Mouse (Mus musculus): ENCODE results near the gene Rnf8.
A peak's percentile ranks its signal among the peaks of the same experiment; 100 is the strongest.

The Rnf8 gene

DNA sequence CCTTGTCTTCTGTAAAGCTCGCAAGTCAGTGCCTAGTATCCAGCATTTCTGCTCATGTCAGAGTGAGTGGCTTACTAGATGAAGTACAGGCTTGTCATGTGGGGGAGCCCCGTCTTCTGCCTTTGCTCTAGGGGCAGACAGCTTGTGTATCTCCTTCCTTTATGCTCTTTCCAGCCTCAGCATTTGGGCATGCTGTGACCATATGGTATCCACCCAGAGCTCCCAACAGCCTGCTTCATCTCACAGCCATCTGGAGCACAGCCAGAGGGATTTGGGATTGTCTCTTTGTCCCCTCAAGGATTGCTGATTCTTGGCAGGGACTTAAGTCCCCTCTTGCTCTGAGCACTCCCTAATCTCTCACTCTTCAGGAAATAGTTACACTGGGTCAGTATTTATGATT lies 65.6 kb downstream of the Rnf8 start:
- DNase-seq (ENCODE audit: low spot score in 2 of 2): peak; percentile 36 to 84

GRCm38 (mm10) chr17:29680921-29681320 lies 66.3 kb downstream of the Rnf8 start:
- DNase-seq (ENCODE audit: low spot score in 2 of 2): no peak

DNA sequence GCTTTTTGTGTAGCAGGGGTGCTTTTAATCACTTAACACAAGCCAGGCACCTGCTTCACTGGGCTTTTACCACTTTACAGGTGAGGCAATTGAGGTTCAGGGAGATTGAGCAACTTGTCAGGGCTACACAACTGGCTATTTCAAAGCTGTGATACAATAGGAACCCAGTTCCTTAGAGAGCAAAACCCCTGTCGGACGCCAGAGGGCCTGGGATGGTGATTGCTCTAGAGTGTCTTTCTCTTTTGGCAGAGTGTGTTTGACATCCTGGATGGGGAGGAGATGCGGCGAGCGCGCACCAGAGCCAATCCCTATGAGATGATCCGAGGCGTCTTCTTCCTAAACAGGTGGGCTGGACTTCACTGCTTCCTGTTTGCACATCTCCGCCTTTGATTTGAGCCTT lies 67.1 kb downstream of the Rnf8 start:
- no peak for DNase-seq (ENCODE audit: low spot score in 2 of 2)

- no peak for DNase-seq (ENCODE audit: low spot score in 2 of 2)
These were observed 67.7 kb downstream of the Rnf8 start for GRCm38 (mm10) chr17:29682261-29682660.

- DNase-seq (ENCODE audit: low spot score in 2 of 2): no peak
These were observed 68.5 kb downstream of the Rnf8 start for GRCm38 (mm10) chr17:29683127-29683526.

GRCm38 (mm10) chr17:29684275-29684674 lies 69.7 kb downstream of the Rnf8 start:
- DNase-seq (ENCODE audit: low spot score in 2 of 2): no peak

GRCm38 (mm10) chr17:29686771-29687170 lies 72.2 kb downstream of the Rnf8 start:
- no peak for DNase-seq (ENCODE audit: low spot score in 2 of 2)

DNA sequence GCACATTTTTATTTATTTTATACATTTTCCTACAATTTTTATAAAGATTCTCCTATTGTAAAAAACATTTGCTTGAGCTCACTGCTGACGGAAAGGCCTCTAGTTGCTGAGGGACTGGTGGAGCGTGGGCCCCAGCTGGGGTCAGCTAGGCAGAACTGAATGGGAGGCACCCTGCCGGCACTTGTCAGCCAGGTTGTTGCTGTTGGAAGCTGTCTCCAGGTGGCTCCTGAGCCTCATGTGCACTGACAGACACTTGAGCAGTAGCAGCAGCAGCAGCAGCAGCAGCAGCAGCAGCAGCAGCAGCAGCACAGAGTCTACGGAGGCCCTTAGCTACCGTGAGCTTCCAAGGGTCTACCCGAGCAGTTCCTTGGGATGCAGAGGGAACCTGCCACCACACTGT lies 72.8 kb downstream of the Rnf8 start:
- no peak for DNase-seq (ENCODE audit: low spot score in 2 of 2)

DNA sequence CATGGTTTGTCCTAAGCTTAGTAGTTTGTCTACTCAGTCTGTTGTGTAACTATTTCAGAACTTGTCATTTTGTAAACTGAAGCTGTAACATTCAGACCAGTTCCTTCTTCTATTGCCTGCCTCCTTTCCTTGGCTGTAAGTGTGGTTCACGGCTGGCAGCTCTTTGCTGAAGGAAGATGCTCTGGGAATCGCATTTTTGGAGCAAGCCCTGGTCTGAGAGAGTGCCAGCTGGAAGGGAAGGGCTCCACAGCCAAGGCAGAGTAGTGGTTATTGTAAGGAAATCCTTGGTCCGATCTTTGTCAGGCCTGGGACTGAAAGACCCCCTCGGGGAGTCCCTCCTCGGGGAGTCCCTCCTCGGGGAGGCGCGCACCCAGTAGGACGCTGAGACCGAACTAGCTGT lies 74.0 kb downstream of the Rnf8 start:
- DNase-seq (ENCODE audit: low spot score in 2 of 2): peak in 1 of 2 experiments; percentile 49

DNA sequence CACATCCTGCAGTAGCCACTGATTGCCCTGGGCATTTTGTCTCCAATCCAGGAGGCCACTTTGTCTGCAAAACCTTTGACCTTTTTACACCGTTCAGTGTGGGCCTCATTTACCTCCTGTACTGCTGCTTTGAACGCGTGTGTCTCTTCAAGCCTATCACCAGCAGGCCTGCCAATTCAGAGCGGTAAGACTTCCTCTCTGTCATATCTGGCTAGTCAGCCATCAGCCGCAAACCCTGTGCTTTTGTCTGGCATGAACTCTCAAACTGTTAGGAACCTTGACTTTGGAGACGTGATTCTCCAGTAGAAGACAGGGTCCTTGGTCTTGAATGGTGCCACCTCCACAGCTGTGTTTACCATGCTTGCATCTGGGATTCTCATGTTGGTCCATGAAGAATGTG lies 75.7 kb downstream of the Rnf8 start:
- no peak for DNase-seq (ENCODE audit: low spot score in 2 of 2)

DNA sequence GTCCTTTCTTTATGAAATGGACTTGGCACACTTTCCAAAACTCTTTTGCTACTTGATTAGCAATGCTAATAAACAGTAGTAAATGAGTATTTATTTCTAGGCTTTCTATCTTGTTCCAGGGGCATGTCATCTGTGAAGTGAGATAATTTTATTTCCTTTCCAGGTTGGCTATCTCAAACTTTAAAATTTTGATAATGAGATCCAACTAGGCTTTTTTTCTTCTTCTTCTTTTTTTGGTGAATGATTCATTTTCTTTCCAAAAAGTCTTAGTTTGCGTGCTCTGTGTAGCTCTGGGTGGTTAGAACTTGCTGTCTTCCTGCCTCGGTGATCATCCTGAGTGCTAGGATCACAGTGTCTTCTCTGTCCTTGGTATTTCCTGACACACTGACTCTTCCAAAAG lies 78.2 kb downstream of the Rnf8 start:
- DNase-seq (ENCODE audit: low spot score in 2 of 2): no peak

GRCm38 (mm10) chr17:29693571-29693970 lies 79.0 kb downstream of the Rnf8 start:
- DNase-seq (ENCODE audit: low spot score in 2 of 2): no peak

- DNase-seq (ENCODE audit: low spot score in 2 of 2): no peak
These were observed 79.9 kb downstream of the Rnf8 start for GRCm38 (mm10) chr17:29694516-29694915.

Data from cerebellum, postnatal 4 days (tissue).